Mouse (Mus musculus) intestine, embryonic 15.5 days (tissue): ENCODE measurements around the gene Ces1h. TPM values are rescaled to one million over a fixed set of nuclear protein-coding genes. Genes with fewer than 3 reads are reported as not detected.
"Not testable (repeated sequence)": the region's sequence is repeated elsewhere in the genome, so short reads cannot be mapped to it uniquely, and the experiment has no call there.

Experiments
- ATAC-seq: fragments of 200-750 bp; cut with Nextera tagmentation; 2 replicates; pipeline ENCODE4 v1.8.0; 2017; ENCODE audit warnings: moderate TSS enrichment, moderate library complexity
- H3K27ac ChIP-seq: fragments of 300-500 bp; sonication (generic); 2 replicates; pipeline ENCODE4 v1.5.1; 2015; ENCODE audit warnings: mild to moderate bottlenecking, inconsistent platforms
- H3K27me3 ChIP-seq: fragments of 300-500 bp; sonication (generic); replicated peaks from 2 replicates; pipeline ENCODE4 v1.6.1; 2015; ENCODE audit warnings: inconsistent platforms
- H3K36me3 ChIP-seq: fragments of 300-500 bp; sonication (generic); 2 replicates; pipeline ENCODE4 v1.6.1; 2015; ENCODE audit warnings: inconsistent platforms
- H3K4me1 ChIP-seq: fragments of 300-500 bp; sonication (generic); replicated peaks from 2 replicates; pipeline ENCODE4 v1.6.1; 2015; ENCODE audit warnings: inconsistent platforms
- H3K4me2 ChIP-seq: fragments of 300-500 bp; sonication (generic); replicated peaks from 2 replicates; pipeline ENCODE4 v1.6.1; 2015; ENCODE audit warnings: mild to moderate bottlenecking, inconsistent platforms
- H3K4me3 ChIP-seq: fragments of 300-500 bp; sonication (generic); replicated peaks from 2 replicates; pipeline ENCODE4 v1.5.1; 2015; ENCODE audit warnings: inconsistent platforms
- H3K9ac ChIP-seq: fragments of 300-500 bp; sonication (generic); 2 replicates; pipeline ENCODE4 v1.6.1; 2015; ENCODE audit warnings: inconsistent platforms
- H3K9me3 ChIP-seq: fragments of 300-500 bp; sonication (generic); 2 replicates; pipeline ENCODE4 v1.6.1; 2016; ENCODE audit warnings: inconsistent platforms
- WGBS: fragments of 180-500 bp; shearing (Covaris S2); methylation state at CpG from one replicate; pipeline ENCODE4 v1.1.7; 2015; 5-methylcytosine and 5-hydroxymethylcytosine counted together
- polyA plus RNA-seq: library from polyadenylated mRNA; unstranded; fragments of >200 nt; fragmentation: Nextera tagmentation; extraction: Ambion mirVana; gene quantifications from 2 replicates; pipeline ENCODE4 v1.2.1, GENCODE M21; 2015

Ces1h gene
- not detected in 2 replicates for polyA plus RNA-seq

- Histone ChIP-seq H3K4me2 (no peak within 1 kb of the TSS), H3K36me3 (no peaks in the 10 kb centered on the region), H3K9ac (no peak within 1 kb of the TSS), H3K4me3 (no peak within 1 kb of the TSS), H3K27me3 (no peaks in the 10 kb centered on the region), H3K4me1 (no peaks in the 10 kb centered on the region), H3K9me3 (no peaks in the 10 kb centered on the region), H3K27ac (no peak within 1 kb of the TSS)
- 83% methylated on average over 4 of the region's 4 CpGs for WGBS
- ATAC-seq = no peak
Observed at GRCm38 (mm10) chr8:93379625-93380024, at the start of gene Ces1h. Ces1h (minus strand) TSS chr8:93379725.

- Histone ChIP-seq H3K4me2 (no peak overlapping the region), H3K9me3 (no peaks in the 10 kb centered on the region), H3K9ac (no peak overlapping the region), H3K4me3 (no peak overlapping the region), H3K4me1 (no peaks in the 10 kb centered on the region), H3K27ac (no peak overlapping the region), H3K36me3 (no peaks in the 10 kb centered on the region), H3K27me3 (no peaks in the 10 kb centered on the region)
- ATAC-seq = no peak
- 84% methylated on average over 16 of the region's 16 CpGs for WGBS
Observed at GRCm38 (mm10) chr8:93427195-93427594, 47.7 kb upstream of the Ces1h start.

- 71% methylated on average over 4 of the region's 4 CpGs for whole genome bisulfite sequencing
- no peak overlapping the region for H3K27ac ChIP-seq
- ATAC-seq = no peak
Observed at GRCm38 (mm10) chr8:93415387-93415786, 35.9 kb upstream of the Ces1h start.

GRCm38 (mm10) chr8:93408830-93409229 lies 29.3 kb upstream of the Ces1h start:
- H3K9ac ChIP-seq = no peak overlapping the region
- 97% methylated on average over 2 of the region's 2 CpGs for WGBS
- no peak for ATAC-seq

More at GRCm38 (mm10) chr8:93415387-93415786, 35.9 kb upstream of the Ces1h start:
- Histone ChIP-seq H3K9me3 (no peaks in the 10 kb centered on the region), H3K4me1 (no peaks in the 10 kb centered on the region), H3K4me2 (no peak overlapping the region), H3K36me3 (no peaks in the 10 kb centered on the region), H3K4me3 (no peak overlapping the region), H3K9ac (no peak overlapping the region), H3K27me3 (no peaks in the 10 kb centered on the region)

GRCm38 (mm10) chr8:93399698-93400097 lies 20.2 kb upstream of the Ces1h start:
- no peak overlapping the region for H3K4me3 ChIP-seq
- no peak for ATAC-seq
- no peak overlapping the region for H3K9ac ChIP-seq
- H3K36me3 ChIP-seq = no peaks in the 10 kb centered on the region
- 73% methylated on average over 2 of the region's 2 CpGs for WGBS
- H3K9me3 ChIP-seq = no peaks in the 10 kb centered on the region
- no peak overlapping the region for H3K27ac ChIP-seq
- no peak overlapping the region for H3K4me2 ChIP-seq
- no peaks in the 10 kb centered on the region for H3K4me1 ChIP-seq
- no peaks in the 10 kb centered on the region for H3K27me3 ChIP-seq

More at GRCm38 (mm10) chr8:93408830-93409229, 29.3 kb upstream of the Ces1h start:
- no peak overlapping the region for H3K4me3 ChIP-seq
- H3K27me3 ChIP-seq = no peaks in the 10 kb centered on the region
- H3K9me3 ChIP-seq = no peaks in the 10 kb centered on the region
- no peak overlapping the region for H3K27ac ChIP-seq
- H3K4me2 ChIP-seq = no peak overlapping the region
- no peaks in the 10 kb centered on the region for H3K36me3 ChIP-seq
- H3K4me1 ChIP-seq = no peaks in the 10 kb centered on the region

- Histone ChIP-seq H3K9me3 (no peaks in the 10 kb centered on the region), H3K4me1 (no peaks in the 10 kb centered on the region), H3K4me3 (no peak overlapping the region), H3K27me3 (no peaks in the 10 kb centered on the region), H3K9ac (no peak overlapping the region), H3K27ac (no peak overlapping the region), H3K36me3 (no peaks in the 10 kb centered on the region), H3K4me2 (no peak overlapping the region)
- ATAC-seq = no peak
- 25% methylated on average over 1 of the region's 1 CpGs for WGBS
Observed at GRCm38 (mm10) chr8:93398044-93398443, 18.5 kb upstream of the Ces1h start.

- WGBS = 48% methylated on average over 8 of the region's 8 CpGs
- not testable (repeated sequence) for H3K4me1 ChIP-seq, H3K36me3 ChIP-seq, H3K9ac ChIP-seq, ATAC-seq, H3K9me3 ChIP-seq, H3K27ac ChIP-seq, H3K4me2 ChIP-seq, H3K4me3 ChIP-seq, H3K27me3 ChIP-seq
Observed at GRCm38 (mm10) chr8:93394079-93394619, 14.6 kb upstream of the Ces1h start.

- ATAC-seq = no peak
- Histone ChIP-seq H3K27me3 (no peaks in the 10 kb centered on the region), H3K4me1 (no peaks in the 10 kb centered on the region), H3K9ac (no peak overlapping the region), H3K27ac (no peak overlapping the region), H3K9me3 (no peaks in the 10 kb centered on the region), H3K4me3 (no peak overlapping the region), H3K4me2 (no peak overlapping the region), H3K36me3 (no peaks in the 10 kb centered on the region)
- WGBS = 30% methylated on average over 2 of the region's 2 CpGs
Observed at GRCm38 (mm10) chr8:93369481-93369880, 10.0 kb downstream of the Ces1h start.

GRCm38 (mm10) chr8:93360113-93360512 lies 19.4 kb downstream of the Ces1h start:
- H3K4me3 ChIP-seq = no peak overlapping the region
- H3K4me1 ChIP-seq = no peaks in the 10 kb centered on the region
- no peak overlapping the region for H3K4me2 ChIP-seq
- H3K36me3 ChIP-seq = no peaks in the 10 kb centered on the region
- ATAC-seq = no peak
- H3K27me3 ChIP-seq = no peaks in the 10 kb centered on the region
- H3K9ac ChIP-seq = no peak overlapping the region
- H3K9me3 ChIP-seq = no peaks in the 10 kb centered on the region
- no peak overlapping the region for H3K27ac ChIP-seq

GRCm38 (mm10) chr8:93339531-93339930 lies 40.0 kb downstream of the Ces1h start:
- no peak overlapping the region for H3K4me3 ChIP-seq
- 86% methylated on average over 2 of the region's 2 CpGs for WGBS
- no peaks in the 10 kb centered on the region for H3K27me3 ChIP-seq
- no peaks in the 10 kb centered on the region for H3K36me3 ChIP-seq
- H3K9ac ChIP-seq = no peak overlapping the region
- no peaks in the 10 kb centered on the region for H3K4me1 ChIP-seq
- H3K27ac ChIP-seq = no peak overlapping the region
- H3K4me2 ChIP-seq = no peak overlapping the region
- no peaks in the 10 kb centered on the region for H3K9me3 ChIP-seq
- ATAC-seq = no peak

GRCm38 (mm10) chr8:93337207-93337606 lies 42.3 kb downstream of the Ces1h start, which contains the start of gene Ces1g:
Ces1g (minus strand) TSS chr8:93337308.
- WGBS = 19% methylated on average over 3 of the region's 3 CpGs
- Histone ChIP-seq H3K4me1 (no peaks in the 10 kb centered on the region), H3K27me3 (no peaks in the 10 kb centered on the region), H3K36me3 (no peaks in the 10 kb centered on the region), H3K4me2 (no peak within 1 kb of the TSS), H3K9ac (no peak within 1 kb of the TSS), H3K4me3 (no peak within 1 kb of the TSS), H3K27ac (no peak within 1 kb of the TSS), H3K9me3 (no peaks in the 10 kb centered on the region)
- ATAC-seq = no peak

- no peaks in the 10 kb centered on the region for H3K4me1 ChIP-seq
- no peak overlapping the region for H3K4me3 ChIP-seq
- ATAC-seq = peak; percentile 91
- H3K4me2 ChIP-seq = no peak overlapping the region
- no peak overlapping the region for H3K27ac ChIP-seq
- H3K9me3 ChIP-seq = no peaks in the 10 kb centered on the region
- no peaks in the 10 kb centered on the region for H3K27me3 ChIP-seq
- 65% methylated on average over 1 of the region's 1 CpGs for WGBS
- no peaks in the 10 kb centered on the region for H3K36me3 ChIP-seq
- H3K9ac ChIP-seq = no peak overlapping the region
Observed at GRCm38 (mm10) chr8:93332703-93333102, 46.8 kb downstream of the Ces1h start.

GRCm38 (mm10) chr8:93331151-93331550 lies 48.4 kb downstream of the Ces1h start:
- no peak overlapping the region for H3K9ac ChIP-seq
- H3K9me3 ChIP-seq = no peaks in the 10 kb centered on the region
- no peak overlapping the region for H3K4me3 ChIP-seq
- no peak for ATAC-seq
- H3K4me1 ChIP-seq = no peaks in the 10 kb centered on the region
- H3K36me3 ChIP-seq = no peaks in the 10 kb centered on the region
- H3K4me2 ChIP-seq = no peak overlapping the region
- H3K27ac ChIP-seq = no peak overlapping the region
- H3K27me3 ChIP-seq = no peaks in the 10 kb centered on the region
- WGBS = 93% methylated on average over 2 of the region's 2 CpGs
